Mouse (Mus musculus): Measurements from ENCODE around the gene Creb5. TPM values are rescaled to one million over a fixed set of nuclear protein-coding genes. Genes with fewer than 3 reads are reported as not detected.

The Creb5 gene
- 5.8 and 7.9 TPM in 2 replicates for polyA plus RNA-seq (2012; rRNA removed; ENCODE audit: low replicate concordance)

DNA sequence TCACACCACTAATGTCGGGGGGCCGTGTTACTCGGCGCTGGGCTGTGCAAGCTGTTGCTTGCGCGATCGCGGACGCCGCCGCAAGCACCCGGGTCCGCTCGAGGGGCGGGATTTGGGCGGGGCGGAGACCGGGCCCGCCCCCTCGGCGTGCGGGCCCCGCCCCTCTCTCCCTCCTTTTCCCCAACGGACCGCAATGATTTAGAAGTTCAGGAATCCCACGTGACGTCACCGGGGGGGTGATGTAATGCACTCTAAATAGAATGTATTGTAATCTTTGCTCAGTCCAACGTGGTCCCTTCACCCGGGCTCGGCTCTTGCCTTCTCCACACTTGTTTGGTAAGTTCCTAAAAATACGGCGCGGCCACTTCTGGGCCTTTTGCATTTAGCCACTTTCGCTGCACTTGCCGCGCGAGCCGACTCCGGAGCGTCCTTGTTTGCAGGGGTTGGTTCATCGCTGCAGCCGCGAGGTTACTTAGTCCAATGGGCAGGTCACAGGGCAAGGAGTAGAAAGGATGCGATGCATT, at the start of gene Creb5:
TSS of gene Creb5 (plus strand) at position 233 of the 524 bp plus-strand sequence.

Other genes with a start within 250 kb of the Creb5 start
- gene Jazf1, start 218.6 kb upstream of the Creb5 start, polyA plus RNA-seq (2012; rRNA removed; ENCODE audit: low replicate concordance), result 3.6 and 4.7 TPM in 2 replicates